9 mouse cellular contexts compared by ENCODE assay signal in genomic region chr10:117676036-117676643, GRCm38 (mm10). TPM values are rescaled to one million over a fixed set of nuclear protein-coding genes. Genes with fewer than 3 reads are reported as not detected.
DNase-seq lines count a peak whose midpoint lies in the region; ATAC-seq lines count a peak whose summit lies in the region.
"Had no signal": no experiment of that assay in that cellular context is flagged by ENCODE, and none has a peak within 500 bp of the region (broad histone marks: within the 10 kb centered on the region; RNA-seq: fewer than 3 reads in every experiment).

No protein-coding gene starts in this region.

- peak overlapping the region; percentile 49 for H3K9ac ChIP-seq in midbrain, embryonic 14.5 days (replicated peaks; ENCODE audit: low read length)

- H3K4me1 ChIP-seq in midbrain, embryonic 14.5 days (ENCODE audit: control insufficient read depth, insufficient read depth, low read length), result no peaks in the 10 kb centered on the region

- H3K9me3 ChIP-seq in midbrain, embryonic 14.5 days (ENCODE audit: control insufficient read depth, low read length), result no peaks in the 10 kb centered on the region

- ATAC-seq in midbrain, embryonic 14.5 days (ENCODE audit: low FRiP score, low TSS enrichment), result peak; percentile 61
- no peak for ATAC-seq in erythroid progenitor cell, adult 5-6 weeks (replicated peaks; ENCODE audit: low FRiP score, poor library complexity, severe bottlenecking)

- H3K27ac ChIP-seq in midbrain, embryonic 14.5 days (replicated peaks; ENCODE audit: low read depth, low read length), result peak overlapping the region; percentile 83
- H3K27ac ChIP-seq: macrophage had no signal

- H3K36me3 ChIP-seq in midbrain, embryonic 14.5 days (ENCODE audit: control insufficient read depth, insufficient read depth, low read length), result no peaks in the 10 kb centered on the region

- peak overlapping the region; percentile 63 for H3K4me2 ChIP-seq in midbrain, embryonic 14.5 days (ENCODE audit: low read length)

- peak overlapping the region; percentile 40 for H3K4me3 ChIP-seq in midbrain, embryonic 14.5 days (replicated peaks; ENCODE audit: low read depth, low read length)

- no peaks in the 10 kb centered on the region for H3K27me3 ChIP-seq in midbrain, embryonic 14.5 days (ENCODE audit: control insufficient read depth, insufficient read depth, low read length)

- WGBS in midbrain, embryonic 14.5 days, result 36% methylated on average over 19 of the region's 19 CpGs

- peak; percentile 66 to 75 for DNase-seq in layer of hippocampus, adult 18-20 months (ENCODE audit: low spot score in 2 of 2)
- no peak for DNase-seq in layer of hippocampus, adult 11-12 months (ENCODE audit: low spot score)
- DNase-seq in cerebellum, adult 9-11 months, result peak; percentile 82
- peak; percentile 68 to 75 for DNase-seq in frontal cortex, postnatal 36 days (ENCODE audit: low spot score in 2 of 2)
- peak; percentile 52 for DNase-seq in layer of hippocampus, postnatal 14 days (ENCODE audit: low spot score in 2 of 2)
- peak; percentile 81 for DNase-seq in midbrain, embryonic 14.5 days
- DNase-seq in thymus, postnatal 4 days, result peak; percentile 58

RNA-seq across cellular contexts. Expression of gene Mdm2, which starts 34.4 kb away (rescaled TPM):
- 10 to 100 TPM; 54.3 to 61.9 TPM for total RNA-seq in layer of hippocampus, adult 18-20 months (2021)
- 10 to 100 TPM; 59.1 to 62.8 TPM for total RNA-seq in layer of hippocampus, postnatal 14 days (2021)
- polyA plus RNA-seq in midbrain, embryonic 14.5 days (2014; fragmentation: Nextera tagmentation; extraction: Ambion mirVana), result 49.0 and 57.3 TPM in 2 replicates
- total RNA-seq in erythroid progenitor cell, adult 5-6 weeks (2015; ENCODE audit: low replicate concordance), result 82.2 and 84.7 TPM in 2 replicates
- 64.4 and 82.0 TPM in 2 replicates for total RNA-seq in erythroid progenitor cell, adult 5-6 weeks (2017; ENCODE audit: low replicate concordance)

RNA-seq across cellular contexts. Expression of gene Cpm, which starts 46.8 kb away (rescaled TPM):
- 10 to 100 TPM in 1 of 2 experiments, 1 to 10 TPM in 1; 8.6 to 10.7 TPM for total RNA-seq in layer of hippocampus, adult 18-20 months (2021)
- 1 to 10 TPM; 7.7 to 7.8 TPM for total RNA-seq in layer of hippocampus, postnatal 14 days (2021)
- 3.9 and 5.4 TPM in 2 replicates for polyA plus RNA-seq in midbrain, embryonic 14.5 days (2014; fragmentation: Nextera tagmentation; extraction: Ambion mirVana)
- total RNA-seq in erythroid progenitor cell, adult 5-6 weeks (2015; ENCODE audit: low replicate concordance), result 3.2 and 5.4 TPM in 2 replicates
- 1.9 and 9.6 TPM in 2 replicates for total RNA-seq in erythroid progenitor cell, adult 5-6 weeks (2017; ENCODE audit: low replicate concordance)
